Mouse (Mus musculus) mouse embryonic stem cell (cell line): ENCODE data around the gene Olfr593.
"Not testable (repeated sequence)": the region's sequence is repeated elsewhere in the genome, so short reads cannot be mapped to it uniquely, and the experiment has no call there.

Experiments used
- in situ Hi-C, 2 experiments: fragments of 300-500 bp; cut with MboI; formaldehyde crosslinking; loops; 1 replicate in 1 of 2; 3 replicates in 1 of 2; pipeline ENCODE4 v1.14.3; 2019 to 2020; ENCODE audit warnings: low sequenced_read_pairs in 2 of 2, low pct_unique_long_range_greater_than_20kb in 1 of 2, mixed read lengths in 1 of 2; ENCODE audit not compliant: unreplicated experiment in 1 of 2

Olfr593 gene

DNA sequence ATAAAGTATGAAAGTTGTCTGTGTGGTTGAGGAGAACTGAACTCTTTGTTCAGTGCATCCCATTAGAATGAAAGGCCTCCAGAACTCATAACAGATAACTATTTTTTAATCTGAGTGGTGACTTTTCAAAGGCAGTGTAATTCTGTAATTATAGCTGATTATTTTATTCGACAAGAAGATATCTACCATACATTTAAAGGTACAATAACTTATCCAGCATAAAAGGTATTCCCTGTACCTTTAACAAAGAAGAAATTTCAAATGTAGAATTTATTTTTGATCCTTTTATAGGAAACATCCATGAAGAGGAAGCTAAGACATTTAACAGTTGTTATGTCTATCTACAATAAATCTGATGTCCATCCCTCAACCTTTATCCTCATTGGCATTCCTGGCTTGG is at the start of gene Olfr593:
Gene Olfr593 (plus strand): TSS at position 301 of the 400 bp plus-strand sequence.
- in situ Hi-C loops: no loop called here

- in situ Hi-C loops: no loop called here
Observed at GRCm38 (mm10) chr7:103169697-103170096, 42.0 kb upstream of the Olfr593 start.

DNA sequence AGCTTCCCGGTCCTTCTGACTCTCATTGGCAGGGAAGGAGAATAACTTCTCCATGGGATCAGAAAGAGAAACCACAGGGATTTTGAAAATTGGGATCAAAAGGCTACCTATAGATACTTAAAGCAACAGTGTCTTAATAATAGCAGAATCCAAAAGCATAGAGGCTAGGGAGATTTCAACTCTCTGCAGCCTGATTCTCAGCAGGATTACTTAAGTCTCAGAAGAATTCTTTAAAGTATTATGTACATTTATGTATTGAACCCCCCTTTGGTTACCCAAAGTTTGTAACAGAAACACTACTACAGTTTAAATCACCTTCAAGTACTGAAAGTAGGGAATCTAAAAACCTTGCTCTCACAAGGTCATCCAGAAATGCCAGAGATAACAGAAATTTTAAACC is 33.4 kb upstream of the Olfr593 start, which contains the start of gene Olfr591:
Gene Olfr591 (minus strand): TSS at position 101 of the 400 bp plus-strand sequence.
- in situ Hi-C loops: no loop called here

- in situ Hi-C loops: not testable (repeated sequence)
Observed at GRCm38 (mm10) chr7:103184503-103184902, 27.2 kb upstream of the Olfr593 start, which contains the start of gene Olfr592. TSS of gene Olfr592 (plus strand) at chr7:103184803.

DNA sequence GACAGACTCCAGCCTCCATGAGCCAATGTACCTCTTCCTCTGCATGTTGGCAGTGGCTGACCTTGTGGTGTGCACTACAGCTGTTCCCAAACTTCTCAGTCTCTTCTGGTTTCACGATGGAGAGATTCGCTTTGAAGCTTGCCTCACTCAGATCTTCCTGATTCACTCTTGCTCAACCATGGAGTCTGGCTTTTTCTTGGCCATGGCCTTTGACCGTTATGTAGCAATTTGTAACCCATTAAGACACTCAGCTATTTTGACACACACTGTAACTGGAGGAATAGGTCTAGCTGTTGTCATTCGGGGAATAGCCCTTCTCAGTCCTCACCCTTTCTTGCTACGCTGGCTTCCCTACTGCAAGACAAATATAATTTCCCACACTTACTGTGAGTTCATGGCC is 388 bp downstream of the Olfr593 start:
- in situ Hi-C loops: not testable (repeated sequence)

- in situ Hi-C loops: no loop called here
Observed at GRCm38 (mm10) chr7:103216696-103217095, 5.0 kb downstream of the Olfr593 start, which contains the start of gene Olfr594. TSS of gene Olfr594 (plus strand) at chr7:103216996.

GRCm38 (mm10) chr7:103252405-103252804 is 40.7 kb downstream of the Olfr593 start, which contains the start of gene Usp17ld:
TSS of gene Usp17ld (minus strand) at chr7:103252505.
- in situ Hi-C loops: not testable (repeated sequence)
